Mouse (Mus musculus): ENCODE measurements around the gene Gm11992. TPM values are rescaled to one million over a fixed set of nuclear protein-coding genes. Genes with fewer than 3 reads are reported as not detected.

The Gm11992 gene
- total RNA-seq, 1 experiment from 2014 or later = not detected

DNA sequence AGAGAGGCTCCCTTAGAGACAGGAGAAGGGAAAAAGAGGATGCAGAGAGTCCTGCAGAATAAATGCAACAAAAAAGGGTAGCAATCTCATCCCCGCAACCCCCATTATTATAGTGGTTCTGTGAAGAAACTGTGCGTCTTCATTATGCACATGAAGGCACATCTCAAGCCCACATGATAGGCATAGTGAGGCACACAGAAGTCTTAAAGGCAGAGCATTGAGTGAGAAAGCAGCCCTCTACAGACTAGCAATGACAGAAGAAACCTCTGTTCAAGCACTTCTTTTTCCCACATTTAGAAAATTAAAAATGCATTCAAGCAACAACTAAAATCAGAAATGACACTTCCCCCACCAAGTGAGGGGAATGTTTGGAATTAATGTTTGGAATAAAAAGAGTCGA lies 28.1 kb downstream of the Gm11992 start:
- no peak for ATAC-seq (replicated peaks; ENCODE audit: insufficient number of reproducible peaks, low FRiP score, low TSS enrichment, poor library complexity, severe bottlenecking)

- ATAC-seq (replicated peaks; ENCODE audit: insufficient number of reproducible peaks, low FRiP score, low TSS enrichment, poor library complexity, severe bottlenecking) = no peak
Measured at GRCm38 (mm10) chr11:9113189-9113588, 64.8 kb downstream of the Gm11992 start.

- no peak for ATAC-seq (replicated peaks; ENCODE audit: insufficient number of reproducible peaks, low FRiP score, low TSS enrichment, poor library complexity, severe bottlenecking)
Measured at GRCm38 (mm10) chr11:9115367-9116120, 67.2 kb downstream of the Gm11992 start.

GRCm38 (mm10) chr11:9116121-9116520 lies 67.7 kb downstream of the Gm11992 start:
- ATAC-seq (replicated peaks; ENCODE audit: insufficient number of reproducible peaks, low FRiP score, low TSS enrichment, poor library complexity, severe bottlenecking) = no peak

DNA sequence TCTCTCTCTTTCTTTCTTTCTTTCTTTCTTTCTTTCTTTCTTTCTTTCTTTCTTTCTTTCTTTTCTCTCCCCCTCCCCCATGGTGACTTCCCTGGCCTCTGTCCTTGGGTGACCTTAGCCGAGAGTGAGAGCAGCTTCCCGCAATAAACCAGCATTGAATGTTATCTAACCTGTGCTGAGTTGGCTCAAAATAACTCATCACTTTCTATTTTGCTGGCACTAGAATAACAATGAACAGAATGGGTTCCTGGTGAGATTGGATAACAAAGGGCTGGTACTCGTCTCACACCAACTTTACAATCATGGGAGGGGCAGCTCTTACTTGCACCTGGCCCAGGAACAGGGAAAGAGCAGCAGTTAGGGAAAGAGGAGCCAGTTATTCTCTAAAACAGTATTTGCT lies 68.5 kb downstream of the Gm11992 start:
- no peak for ATAC-seq (replicated peaks; ENCODE audit: insufficient number of reproducible peaks, low FRiP score, low TSS enrichment, poor library complexity, severe bottlenecking)

DNA sequence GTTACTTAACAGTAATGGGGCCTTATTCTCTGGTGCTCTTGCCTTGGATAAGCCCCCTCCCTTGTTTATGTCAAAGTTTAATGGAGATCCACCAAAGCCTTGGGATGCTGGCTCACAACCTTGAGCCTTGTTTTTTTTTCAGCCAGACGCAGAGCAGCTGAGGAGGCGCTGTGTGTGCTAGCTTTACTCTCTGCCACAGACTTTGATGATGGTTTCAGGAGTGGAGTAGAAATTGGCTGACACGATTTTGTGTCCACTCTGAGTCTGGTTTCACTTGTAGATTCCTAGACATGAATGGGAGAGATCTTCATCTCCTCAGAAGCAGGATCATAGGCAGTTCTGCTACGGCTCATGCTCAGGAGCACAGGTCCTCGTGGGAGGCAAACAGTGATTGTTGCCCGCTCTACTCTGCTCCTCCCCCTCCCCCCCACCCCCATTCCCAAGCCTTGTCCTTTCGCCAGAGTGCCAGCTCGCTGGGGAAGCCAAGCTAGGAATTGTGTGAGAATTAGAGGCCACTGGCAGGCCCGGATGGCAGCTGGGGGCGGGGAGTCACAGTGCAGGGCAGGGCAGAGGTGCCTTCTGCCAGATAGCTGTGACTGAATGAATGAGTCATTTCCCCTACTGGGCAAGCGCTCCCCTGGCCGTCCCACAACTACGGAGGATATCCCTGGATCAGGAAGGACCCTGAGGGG lies 69.1 kb downstream of the Gm11992 start:
- ATAC-seq (replicated peaks; ENCODE audit: insufficient number of reproducible peaks, low FRiP score, low TSS enrichment, poor library complexity, severe bottlenecking) = peak; percentile 47; the same call in 1 of the 2 replicates

DNA sequence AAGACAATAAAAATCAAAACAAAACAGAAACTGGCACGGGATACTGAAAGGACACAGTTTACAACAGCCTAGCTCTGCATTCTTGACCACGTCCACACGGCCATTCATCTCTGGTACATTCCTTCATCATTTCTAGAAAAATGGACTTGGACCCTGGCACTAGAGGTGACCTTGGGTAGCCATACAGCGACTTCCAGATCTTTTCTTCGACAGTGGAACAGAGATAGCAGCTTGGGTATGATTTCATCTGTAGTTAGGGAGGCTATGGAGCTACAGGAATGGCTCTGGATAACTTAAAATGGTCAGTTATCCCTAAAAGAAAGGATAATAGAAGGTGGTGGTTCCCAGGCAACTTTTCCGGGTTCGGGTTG lies 69.6 kb downstream of the Gm11992 start, which contains the start of gene Upp1:
Gene Upp1, plus strand, starts transcription at position 54 of the 371 bp plus-strand sequence.
- no peak for ATAC-seq (replicated peaks; ENCODE audit: insufficient number of reproducible peaks, low FRiP score, low TSS enrichment, poor library complexity, severe bottlenecking)

GRCm38 (mm10) chr11:9118421-9119121 lies 70.2 kb downstream of the Gm11992 start:
- peak; percentile 54; the same call in 1 of the 2 replicates for ATAC-seq (replicated peaks; ENCODE audit: insufficient number of reproducible peaks, low FRiP score, low TSS enrichment, poor library complexity, severe bottlenecking)

Other genes starting within 250 kb of the Gm11992 start
- not detected in 3 replicates for gene Pkd1l1, start 75.3 kb upstream of the Gm11992 start, total RNA-seq (2017)
- 3.9 to 10.8 TPM (median 9.6 TPM) in 3 replicates for gene Hus1, start 37.4 kb upstream of the Gm11992 start, total RNA-seq (2017)
- gene Sun3, start 397 bp downstream of the Gm11992 start, total RNA-seq (2017) = not detected in 3 replicates
- 1.5 to 4.1 TPM in 2 of 3 replicates, not detected in the other for gene Upp1, start 69.5 kb downstream of the Gm11992 start, total RNA-seq (2017)
- gene Abca13, start 143.3 kb downstream of the Gm11992 start, total RNA-seq (2017) = 0.10 to 0.29 TPM (median 0.11 TPM) in 3 replicates

Data from monocyte, adult 5-6 weeks (primary cell).